Mouse (Mus musculus): ENCODE measurements around the gene Ccdc85c. TPM values are rescaled to one million over a fixed set of nuclear protein-coding genes. Genes with fewer than 3 reads are reported as not detected.

Gene Ccdc85c
- total RNA-seq, 2 experiments from 2014 or later, result 0.38 TPM; not detected in 1

Other genes with a start within 250 kb of the Ccdc85c start
- gene Setd3, start 96.1 kb downstream of the Ccdc85c start, total RNA-seq (2015; ENCODE audit: low replicate concordance), result 19.4 and 22.2 TPM in 2 replicates
- 51.3 and 63.4 TPM in 2 replicates for gene Setd3, start 96.1 kb downstream of the Ccdc85c start, total RNA-seq (2017; ENCODE audit: low replicate concordance)
- gene Ccnk, start 95.8 kb downstream of the Ccdc85c start, total RNA-seq (2015; ENCODE audit: low replicate concordance), result 41.6 and 43.4 TPM in 2 replicates
- 12.8 and 18.7 TPM in 2 replicates for gene Ccnk, start 95.8 kb downstream of the Ccdc85c start, total RNA-seq (2017; ENCODE audit: low replicate concordance)
- not detected in 2 replicates for gene Hhipl1, start 30.8 kb upstream of the Ccdc85c start, total RNA-seq (2015; ENCODE audit: low replicate concordance)
- not detected in 2 replicates for gene Hhipl1, start 30.8 kb upstream of the Ccdc85c start, total RNA-seq (2017; ENCODE audit: low replicate concordance)
- not detected in 2 replicates for gene Cyp46a1, start 59.0 kb upstream of the Ccdc85c start, total RNA-seq (2015; ENCODE audit: low replicate concordance)
- gene Cyp46a1, start 59.0 kb upstream of the Ccdc85c start, total RNA-seq (2017; ENCODE audit: low replicate concordance), result 0.84 TPM in 1 of 2 replicates, not detected in the other
- gene Eml1, start 95.5 kb upstream of the Ccdc85c start, total RNA-seq (2015; ENCODE audit: low replicate concordance), result not detected in 2 replicates
- gene Eml1, start 95.5 kb upstream of the Ccdc85c start, total RNA-seq (2017; ENCODE audit: low replicate concordance), result not detected in 2 replicates

All from erythroblast, adult 5-6 weeks (primary cell).